Mouse (Mus musculus) liver, embryonic 16.5 days (tissue): ENCODE results near the gene Htr6. TPM values are rescaled to one million over a fixed set of nuclear protein-coding genes. Genes with fewer than 3 reads are reported as not detected.

Experiments used
- ATAC-seq: fragments of 200-750 bp; cut with Nextera tagmentation; 2 replicates; pipeline ENCODE4 v1.8.0; 2017; ENCODE audit warnings: low read depth, mild to moderate bottlenecking, moderate number of reproducible peaks, moderate library complexity
- H3K27ac ChIP-seq: fragments of 300-500 bp; sonication (generic); 2 replicates; pipeline ENCODE4 v1.5.1; 2014; ENCODE audit warnings: mild to moderate bottlenecking, low read length
- H3K27me3 ChIP-seq: fragments of 300-500 bp; sonication (generic); 2 replicates; pipeline ENCODE4 v1.6.1; 2014; ENCODE audit warnings: low read depth, low read length, mixed read lengths; ENCODE audit not compliant: control insufficient read depth, insufficient read depth
- H3K36me3 ChIP-seq: fragments of 300-500 bp; sonication (generic); 2 replicates; pipeline ENCODE4 v1.6.1; 2014; ENCODE audit warnings: mild to moderate bottlenecking; ENCODE audit not compliant: control insufficient read depth, insufficient read depth
- H3K4me1 ChIP-seq: fragments of 300-500 bp; sonication (generic); 2 replicates; pipeline ENCODE4 v1.6.1; 2014; ENCODE audit warnings: low read depth, low read length, mixed read lengths; ENCODE audit not compliant: control insufficient read depth
- H3K4me2 ChIP-seq: fragments of 300-500 bp; sonication (generic); 2 replicates; pipeline ENCODE4 v1.6.1; 2014; ENCODE audit warnings: low read depth, low read length, mixed read lengths
- H3K4me3 ChIP-seq: fragments of 300-500 bp; sonication (generic); 2 replicates; pipeline ENCODE4 v1.5.1; 2014; ENCODE audit warnings: low read depth, mild to moderate bottlenecking, low read length
- H3K9ac ChIP-seq: fragments of 300-500 bp; sonication (generic); 2 replicates; pipeline ENCODE4 v1.6.1; 2014; ENCODE audit warnings: low read depth, low read length
- H3K9me3 ChIP-seq: fragments of 300-500 bp; sonication (generic); replicated peaks from 2 replicates; pipeline ENCODE4 v1.6.1; 2016; ENCODE audit warnings: low read length; ENCODE audit not compliant: control insufficient read depth
- WGBS: fragments of 180-500 bp; shearing (Covaris S2); extraction: QIAGEN DNeasy Blood & Tissue Kit; methylation state at CpG from one replicate; pipeline ENCODE4 v1.1.7; 2014; ENCODE audit not compliant: insufficient replicate concordance; 5-methylcytosine and 5-hydroxymethylcytosine counted together
- polyA plus RNA-seq: library from polyadenylated mRNA; unstranded; fragments of >200 nt; fragmentation: Nextera tagmentation; extraction: Ambion mirVana; gene quantifications from 2 replicates; pipeline ENCODE4 v1.2.1, GENCODE M21; 2015

Gene Htr6
- polyA plus RNA-seq, 1 experiment from 2014 or later = not detected

- no peak for ATAC-seq
- Histone ChIP-seq H3K4me3 (no peak overlapping the region), H3K27ac (no peak overlapping the region), H3K36me3 (no peaks in the 10 kb centered on the region), H3K9me3 (no peaks in the 10 kb centered on the region; the same call in 1 of the 2 replicates), H3K9ac (no peak overlapping the region), H3K4me1 (no peaks in the 10 kb centered on the region; the same call in 1 of the 2 replicates), H3K4me2 (no peak overlapping the region), H3K27me3 (no peaks in the 10 kb centered on the region)
- WGBS = 58% methylated on average over 6 of the region's 6 CpGs
Measured at GRCm38 (mm10) chr4:139014793-139015192, 60.6 kb downstream of the Htr6 start.

- no peak overlapping the region for H3K9ac ChIP-seq
- H3K27me3 ChIP-seq = no peaks in the 10 kb centered on the region
- H3K36me3 ChIP-seq = no peaks in the 10 kb centered on the region
- ATAC-seq = no peak
- H3K9me3 ChIP-seq = no peaks in the 10 kb centered on the region; the same call in 1 of the 2 replicates
- H3K4me2 ChIP-seq = no peak overlapping the region
- H3K27ac ChIP-seq = no peak overlapping the region
- no peak overlapping the region for H3K4me3 ChIP-seq
- whole genome bisulfite sequencing = 81% methylated on average over 11 of the region's 11 CpGs
- H3K4me1 ChIP-seq = no peaks in the 10 kb centered on the region
Measured at GRCm38 (mm10) chr4:139013281-139013680, 62.1 kb downstream of the Htr6 start.

- H3K27ac ChIP-seq = no peak overlapping the region
- WGBS = 83% methylated on average over 13 of the region's 13 CpGs
- ATAC-seq = no peak
- H3K36me3 ChIP-seq = no peaks in the 10 kb centered on the region
- no peaks in the 10 kb centered on the region for H3K4me1 ChIP-seq
- H3K27me3 ChIP-seq = no peaks in the 10 kb centered on the region
- H3K9me3 ChIP-seq = no peaks in the 10 kb centered on the region; the same call in 1 of the 2 replicates
- no peak overlapping the region for H3K4me2 ChIP-seq
- H3K9ac ChIP-seq = no peak overlapping the region
- H3K4me3 ChIP-seq = no peak overlapping the region
Measured at GRCm38 (mm10) chr4:139011201-139011702, 64.1 kb downstream of the Htr6 start.

Other genes starting within 250 kb of the Htr6 start
- not detected in 2 replicates for gene Pla2g5, start 212.1 kb downstream of the Htr6 start, polyA plus RNA-seq
- not detected in 2 replicates for gene Gm13030, start 201.6 kb downstream of the Htr6 start, polyA plus RNA-seq
- not detected in 2 replicates for gene Pla2g2e, start 197.6 kb downstream of the Htr6 start, polyA plus RNA-seq
- gene Otud3, start 161.6 kb downstream of the Htr6 start, polyA plus RNA-seq = 0.96 and 1.1 TPM in 2 replicates
- gene Rnf186, start 108.5 kb downstream of the Htr6 start, polyA plus RNA-seq = 0.56 and 1.1 TPM in 2 replicates
- 3.7 and 4.0 TPM in 2 replicates for gene Tmco4, start 102.7 kb downstream of the Htr6 start, polyA plus RNA-seq
- gene Nbl1, start 17.4 kb upstream of the Htr6 start, polyA plus RNA-seq = 1.6 and 2.5 TPM in 2 replicates
- gene Minos1, start 55.5 kb upstream of the Htr6 start, polyA plus RNA-seq = 252 and 304 TPM in 2 replicates
- gene Capzb, start 117.3 kb upstream of the Htr6 start, polyA plus RNA-seq = 135 and 146 TPM in 2 replicates
- gene Pqlc2, start 235.1 kb upstream of the Htr6 start, polyA plus RNA-seq = 14.1 and 14.4 TPM in 2 replicates
- gene Akr7a5, start 235.2 kb upstream of the Htr6 start, polyA plus RNA-seq = 58.1 and 74.1 TPM in 2 replicates